Mouse (Mus musculus) megakaryocyte, embryonic 14.5 days (primary cell): ENCODE measurements around the gene Baiap2l1.

Experiments used
- FLI1 ChIP-seq: IDR thresholded peaks from 2 replicates; pipeline ENCODE4 v1.6.1; 2012; ENCODE audit warnings: low read length, inconsistent platforms, mixed read lengths
- GATA1 ChIP-seq: IDR thresholded peaks from 3 replicates; pipeline ENCODE4 v1.6.1; 2012; ENCODE audit warnings: mixed read lengths, low read length, inconsistent platforms, borderline replicate concordance

DNA sequence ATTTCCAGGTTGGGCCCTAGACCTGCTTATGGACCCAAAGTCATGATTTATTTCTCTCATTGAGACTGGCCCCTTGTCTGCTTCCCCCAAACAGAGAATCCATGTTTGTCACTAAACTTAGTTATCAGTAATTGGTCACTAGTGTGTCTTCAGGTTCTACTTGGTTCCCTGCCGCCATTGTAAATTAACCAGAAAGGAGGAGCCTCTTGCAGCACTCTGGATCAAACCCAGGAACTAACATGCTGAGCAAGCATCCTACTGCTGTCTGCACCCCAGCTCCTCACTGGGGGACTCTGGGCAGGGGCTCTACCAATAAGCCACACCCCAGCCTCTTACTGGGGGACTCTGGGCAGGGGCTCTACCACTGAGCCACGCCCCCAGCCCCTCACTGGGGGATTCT, 112.3 kb downstream of the Baiap2l1 start:
- TF ChIP-seq GATA1 (no peak), FLI1 (no peak)
